Mouse (Mus musculus): ENCODE results near the gene Necab2.

Necab2 gene

DNA sequence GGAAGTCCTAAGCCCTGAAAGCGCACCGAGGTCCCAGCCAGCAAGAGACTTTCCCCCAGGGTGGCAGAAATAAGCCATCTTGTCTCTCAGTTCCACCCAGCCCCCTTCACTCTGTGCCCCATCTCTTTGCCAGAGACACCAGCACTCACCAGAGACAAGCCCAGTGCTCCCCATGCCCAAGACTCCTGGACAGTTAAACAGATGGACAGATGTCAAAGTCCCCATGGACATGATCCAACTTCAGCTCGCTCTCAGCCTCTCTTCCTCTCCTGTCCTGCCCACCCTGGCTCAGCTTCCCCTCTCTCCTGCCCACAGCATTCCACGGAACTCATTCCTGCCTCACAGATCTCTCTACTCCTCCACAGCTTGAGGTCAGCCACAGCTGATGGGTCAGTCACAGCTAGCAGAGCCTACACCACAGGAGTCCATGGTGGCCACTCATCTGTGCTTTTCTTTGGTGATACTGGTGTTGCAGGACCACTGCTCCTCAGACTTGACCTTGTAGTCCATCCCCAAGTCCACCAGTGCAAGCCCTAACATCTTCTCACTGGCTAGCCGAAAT is 17.7 kb upstream of the Necab2 start:
- no peak for DNase-seq

DNA sequence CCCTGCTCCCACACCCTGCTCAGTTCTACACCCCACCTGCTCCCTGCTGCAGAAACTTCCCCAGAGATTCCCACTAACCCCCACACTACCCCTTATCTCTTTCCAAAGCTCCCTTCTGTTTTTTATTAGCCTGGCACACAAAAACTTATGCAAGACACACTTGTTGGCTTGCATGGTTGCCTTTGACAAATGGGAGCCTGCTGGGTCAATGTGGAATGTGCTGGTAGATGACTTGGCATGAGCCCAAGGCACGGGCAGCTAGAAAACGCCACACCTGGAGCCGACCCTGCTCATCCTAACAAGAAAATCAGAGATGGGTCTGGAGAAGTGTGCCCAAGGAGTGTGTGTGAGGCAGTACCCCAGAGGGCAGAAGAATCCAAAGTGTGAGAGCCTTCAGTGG is 17.0 kb upstream of the Necab2 start:
- no peak for DNase-seq

DNA sequence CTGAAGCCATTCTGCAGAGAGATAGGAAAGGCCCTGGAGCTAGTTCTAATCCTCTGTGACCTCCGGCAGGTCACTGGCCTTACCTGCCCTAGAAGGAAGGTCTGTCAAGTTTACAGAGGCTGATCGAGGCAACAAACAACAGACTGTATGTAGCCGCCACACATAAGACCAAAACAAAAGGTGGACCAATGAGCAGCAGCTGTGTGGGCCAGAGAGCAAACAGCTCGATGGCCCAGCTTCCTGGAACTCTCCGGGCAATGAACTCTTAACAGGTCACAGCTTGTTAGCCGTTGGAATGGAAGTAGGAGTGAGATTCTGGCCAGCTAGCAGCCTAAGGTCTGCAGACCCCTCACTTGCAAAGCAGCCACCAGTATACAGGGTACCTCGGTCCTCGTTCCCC is 16.3 kb upstream of the Necab2 start:
- DNase-seq: no peak

DNA sequence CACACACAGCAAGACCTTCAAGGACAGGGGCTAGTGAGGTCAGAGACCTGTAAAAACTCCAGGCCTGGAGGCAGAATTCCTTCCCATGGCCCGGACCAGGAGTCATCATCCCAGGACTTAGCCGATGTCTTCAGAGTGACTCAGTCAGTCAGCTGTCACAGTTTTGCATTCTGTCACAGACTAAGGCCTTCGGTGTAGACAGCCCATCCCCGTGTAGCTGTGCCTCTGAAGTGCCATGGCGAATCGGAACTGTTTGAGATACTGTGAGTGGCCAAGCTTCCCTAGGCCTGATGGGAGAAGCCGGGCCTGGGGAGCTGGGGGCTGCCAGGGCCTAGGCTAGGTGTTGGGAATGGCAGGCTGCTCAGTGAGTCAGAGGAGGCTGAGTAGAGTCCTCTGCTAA is 15.8 kb upstream of the Necab2 start:
- no peak for DNase-seq

DNA sequence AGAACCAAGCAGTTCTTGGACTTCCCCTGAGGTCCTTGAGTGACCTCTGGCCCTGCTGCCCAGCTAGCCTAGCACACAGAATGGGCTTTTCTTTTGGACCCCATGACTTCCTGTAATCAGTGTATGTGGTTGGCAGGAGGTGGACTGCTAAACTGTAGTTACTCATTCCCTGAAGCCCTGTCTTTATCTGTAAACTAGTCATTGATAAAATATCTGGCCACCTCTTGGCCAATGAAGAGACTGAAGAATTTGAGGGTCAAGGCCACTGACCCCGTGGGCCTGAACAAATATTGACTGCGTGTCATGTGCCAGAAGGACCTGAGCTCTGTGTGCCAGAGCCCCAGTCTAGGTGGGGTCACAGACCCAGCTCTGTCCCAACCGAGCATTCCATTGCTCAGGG is 14.1 kb upstream of the Necab2 start:
- DNase-seq: no peak

DNA sequence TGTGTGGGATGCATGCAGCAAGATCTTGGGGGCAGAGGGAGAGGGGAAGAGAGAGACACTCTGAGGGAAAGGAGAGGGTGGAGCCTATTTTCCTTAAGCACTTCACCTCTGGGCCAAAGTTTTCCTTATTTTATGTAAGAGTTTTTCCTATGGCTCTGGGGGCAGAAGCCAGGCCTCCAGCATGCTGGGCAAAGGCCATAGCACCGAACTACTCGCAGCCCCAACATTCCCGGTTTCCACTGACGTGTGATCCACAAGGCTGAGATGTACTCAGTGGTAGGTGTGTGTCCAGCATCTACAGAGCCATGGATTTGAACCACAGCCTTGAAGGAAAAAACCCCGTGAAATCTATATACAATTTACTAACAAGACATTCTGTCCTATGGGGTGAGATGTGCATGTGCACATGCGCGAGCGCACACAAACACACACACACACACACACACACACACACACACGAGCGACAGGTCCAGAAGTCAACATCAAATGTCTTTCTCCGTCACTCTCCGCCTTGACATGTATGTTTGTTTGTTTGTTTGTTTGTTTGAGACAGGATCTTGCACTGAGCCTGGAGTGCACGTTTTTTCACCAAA is 12.8 kb upstream of the Necab2 start, which contains the start of gene Osgin1:
Osgin1 (plus strand) TSS at position 543 of the 593 bp plus-strand sequence.
- no peak for DNase-seq

DNA sequence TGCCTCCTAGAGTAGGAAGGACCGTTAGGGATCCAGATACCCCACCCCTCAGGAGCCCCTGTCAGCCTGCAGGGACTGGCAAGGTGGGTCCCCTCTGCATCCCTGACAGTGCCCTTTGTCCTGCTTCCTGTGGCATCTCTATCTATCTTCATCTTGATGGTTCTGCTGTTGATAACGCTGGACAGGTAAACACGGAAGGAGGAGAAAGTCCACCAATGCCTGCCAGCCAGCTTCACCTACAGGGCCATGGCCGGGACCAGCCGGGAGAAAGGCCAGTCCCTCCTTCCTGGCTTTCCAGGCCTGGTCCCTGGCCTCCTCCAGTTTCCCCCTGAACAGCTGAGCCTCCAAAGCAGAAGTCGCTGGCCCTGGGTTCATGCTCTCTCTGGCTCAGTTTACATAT is 11.9 kb upstream of the Necab2 start:
- no peak for DNase-seq

DNA sequence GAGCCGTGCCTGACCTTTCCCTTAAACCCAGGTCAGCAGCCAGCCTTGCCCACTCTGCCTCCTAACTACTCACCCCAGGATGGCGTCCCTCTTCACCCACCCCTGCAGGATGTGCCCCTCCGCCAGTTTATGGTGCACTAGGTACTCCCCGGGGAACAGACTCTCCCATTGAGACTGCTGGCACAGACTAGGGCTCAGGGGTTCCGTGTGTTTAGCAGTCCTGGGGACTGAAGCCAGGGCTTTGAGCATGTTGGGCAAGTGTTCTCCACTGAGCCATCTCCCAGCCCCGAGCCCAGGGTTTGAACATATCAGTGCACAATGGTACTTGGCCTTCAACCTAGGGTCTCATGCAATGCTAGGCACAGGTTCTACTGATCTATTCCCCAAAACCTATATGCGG is 11.0 kb upstream of the Necab2 start:
- no peak for DNase-seq

DNA sequence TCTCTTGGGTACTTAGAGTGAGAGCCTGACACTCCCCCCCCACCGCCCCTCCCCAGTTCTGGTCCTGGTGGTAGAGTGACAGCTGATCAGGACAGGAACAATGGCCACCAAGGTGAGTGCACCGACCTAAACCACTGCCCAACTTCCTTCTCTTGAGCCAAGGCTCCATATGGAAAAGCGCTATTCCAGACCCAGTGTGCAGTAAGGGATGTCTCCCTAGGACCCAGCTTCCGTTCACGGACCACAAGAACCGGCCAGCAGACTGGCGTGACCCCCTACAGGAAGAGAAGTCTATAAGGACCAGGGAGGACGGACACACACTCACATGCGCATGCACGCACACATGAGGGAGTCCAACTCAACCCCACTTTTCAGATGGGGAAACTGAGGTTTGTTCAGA is 10.2 kb upstream of the Necab2 start:
- DNase-seq: no peak

DNA sequence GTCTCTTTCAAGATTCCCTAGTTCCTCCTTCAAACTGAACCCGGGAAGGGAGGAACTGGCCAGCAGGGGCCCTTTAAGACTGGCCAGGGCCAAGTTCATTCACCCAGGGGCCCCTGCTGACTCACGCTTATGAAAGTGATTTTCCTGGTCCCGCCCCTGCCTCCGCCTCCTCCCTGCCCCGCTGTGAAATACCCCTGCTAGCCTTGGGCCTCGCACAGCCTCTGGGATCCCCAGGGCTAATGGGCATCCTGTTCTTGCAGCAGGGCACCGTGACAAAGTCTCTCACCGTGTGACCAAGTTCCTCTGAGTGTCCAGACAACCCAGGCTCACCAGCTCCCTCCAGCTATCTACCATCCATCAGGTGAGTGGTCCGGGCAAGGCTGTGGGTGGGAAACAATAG is 9.6 kb upstream of the Necab2 start:
- DNase-seq: no peak

DNA sequence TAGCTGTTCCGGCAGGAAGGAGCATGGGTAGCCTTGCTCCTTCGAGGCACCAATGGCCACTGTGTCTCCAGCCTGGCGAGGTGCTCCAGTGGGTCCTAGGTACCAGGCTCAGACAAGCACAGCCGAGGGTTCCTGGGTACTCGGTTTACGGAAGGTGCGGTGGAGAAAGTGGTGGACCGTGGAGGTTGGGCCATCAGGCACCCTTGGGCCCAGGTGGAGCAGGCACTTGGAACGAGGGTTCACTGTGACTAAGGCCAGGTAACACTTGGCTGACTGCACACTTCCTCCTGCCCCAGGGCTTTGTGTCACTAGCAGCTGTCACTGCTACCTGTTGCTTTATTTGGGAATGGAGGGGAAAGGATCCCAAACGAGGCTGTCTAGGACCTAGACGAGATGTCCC is 9.0 kb upstream of the Necab2 start:
- no peak for DNase-seq

DNA sequence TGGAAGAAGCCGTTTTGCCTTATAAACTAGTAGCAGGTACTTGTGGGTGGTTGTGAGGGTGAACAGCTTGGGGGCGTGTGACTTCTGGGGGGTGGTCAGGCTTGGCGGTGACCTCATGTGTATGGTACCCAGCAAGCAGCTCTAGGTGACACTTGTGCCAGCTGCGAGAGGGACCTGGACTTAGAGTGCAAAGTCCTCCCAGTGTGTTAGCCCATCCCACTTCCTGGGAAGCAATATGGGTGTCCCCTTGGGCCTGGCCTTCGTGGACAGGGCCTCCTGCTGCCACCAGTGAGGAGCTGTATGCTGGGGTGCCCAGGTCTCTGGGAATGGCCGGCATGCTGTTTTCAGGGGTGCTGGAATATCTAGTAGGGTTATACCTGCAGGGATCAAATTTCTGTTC is 7.6 kb upstream of the Necab2 start:
- no peak for DNase-seq

DNA sequence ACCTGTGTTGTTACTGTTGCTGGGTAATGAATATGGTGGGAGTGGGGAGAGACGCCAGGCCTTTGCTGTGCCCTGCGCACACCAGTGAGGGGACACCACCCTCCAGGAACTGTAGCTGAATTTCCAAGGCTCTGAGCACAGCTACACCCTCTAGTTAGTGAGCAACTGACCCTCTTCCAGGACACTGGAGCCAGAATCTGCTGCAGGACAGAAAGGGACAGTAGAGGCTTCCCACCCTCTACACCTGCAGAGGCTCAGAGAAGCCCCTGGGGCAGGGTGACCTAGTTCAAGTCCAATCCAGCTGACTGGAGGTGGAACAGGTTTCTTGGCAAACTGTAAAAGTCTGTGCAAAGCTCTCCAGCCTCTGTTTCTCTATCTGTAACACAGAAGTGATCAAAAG is 7.1 kb upstream of the Necab2 start:
- no peak for DNase-seq

DNA sequence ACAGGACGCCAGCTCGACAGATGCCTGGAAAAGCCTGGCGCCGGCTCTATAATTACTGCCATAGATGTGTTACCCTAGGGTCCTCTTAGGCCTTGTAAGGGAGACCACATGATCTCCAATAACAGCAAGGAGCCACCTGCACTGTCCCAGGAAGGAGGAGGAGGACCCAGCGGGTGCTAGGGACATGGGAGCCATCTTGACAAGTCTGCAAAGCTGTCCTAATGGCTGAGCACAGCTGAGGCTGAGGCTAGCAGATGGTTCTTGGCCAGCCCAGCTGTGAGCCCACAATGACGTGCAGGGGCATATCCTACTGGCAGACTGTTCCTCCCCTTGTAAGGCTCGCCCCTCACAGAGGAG is 6.6 kb upstream of the Necab2 start:
- no peak for DNase-seq

DNA sequence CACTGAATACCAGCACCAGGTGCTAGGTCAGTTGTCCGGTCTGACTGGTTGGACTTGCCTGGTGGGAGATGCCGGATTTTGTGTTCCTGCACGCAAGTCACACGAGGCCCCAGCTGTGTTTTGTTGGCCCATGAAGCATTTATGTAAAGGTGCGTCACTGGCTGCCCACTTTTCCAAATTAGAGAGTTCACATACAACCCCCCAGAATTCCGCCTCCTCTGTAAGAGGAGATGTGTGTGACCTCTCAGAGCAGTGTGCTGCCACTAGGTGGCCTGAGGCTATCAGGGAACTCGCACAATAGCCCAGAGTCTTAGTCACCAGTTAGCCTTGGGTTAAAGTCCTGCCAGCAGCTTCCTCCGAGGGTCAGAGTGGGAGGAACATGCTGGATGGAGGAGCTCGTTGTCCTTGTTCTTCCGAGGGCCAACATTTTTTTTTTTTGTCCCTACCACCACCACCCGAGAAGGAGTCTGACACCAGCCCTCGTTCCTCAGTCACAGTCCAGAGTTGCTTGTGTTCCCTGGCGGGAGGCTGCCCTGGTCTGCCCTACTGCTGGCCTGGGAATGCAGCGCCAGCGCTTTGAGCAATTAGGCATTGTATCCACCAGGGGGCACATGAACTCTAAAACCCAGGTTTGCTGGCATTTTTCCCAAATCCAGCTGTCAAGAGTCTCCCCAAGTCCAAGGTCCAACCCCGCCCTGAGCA is 6.1 kb upstream of the Necab2 start:
- DNase-seq: peak; percentile 51 to 60

DNA sequence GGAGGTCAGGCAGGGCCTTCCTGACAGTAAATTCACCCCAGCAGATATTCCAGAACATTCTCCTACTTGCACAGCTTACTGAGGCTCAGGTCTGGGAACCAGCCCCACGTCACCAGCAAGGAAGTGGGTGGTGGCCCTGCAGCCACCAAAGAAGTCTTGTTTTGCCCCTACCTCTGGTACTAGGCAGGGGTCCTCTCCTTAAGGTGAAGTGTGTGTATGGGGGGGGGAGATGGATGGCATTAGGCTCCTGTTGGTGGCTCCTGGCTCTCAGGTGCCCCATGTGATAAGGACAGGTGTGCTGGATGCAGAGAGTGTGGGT is 5.6 kb upstream of the Necab2 start:
- DNase-seq: no peak

DNA sequence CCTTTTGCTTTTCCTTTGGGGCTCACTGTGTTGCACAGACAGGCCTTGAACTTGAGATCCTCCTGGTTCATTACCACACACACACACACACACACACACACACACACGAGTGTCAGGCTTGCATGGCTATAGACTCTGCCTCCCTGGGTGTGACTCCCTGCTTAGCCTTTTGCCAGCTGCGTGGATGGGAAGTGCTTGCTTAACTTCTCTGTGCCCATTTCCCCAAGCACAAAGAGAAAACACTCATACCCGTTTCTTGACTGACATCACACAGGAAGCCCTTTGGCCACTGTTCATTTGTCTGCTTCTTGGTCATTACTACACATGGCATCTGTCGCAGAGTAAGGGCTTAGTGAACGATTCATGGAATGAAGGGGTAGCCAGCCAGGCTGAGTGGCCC is 4.5 kb upstream of the Necab2 start:
- DNase-seq: no peak

DNA sequence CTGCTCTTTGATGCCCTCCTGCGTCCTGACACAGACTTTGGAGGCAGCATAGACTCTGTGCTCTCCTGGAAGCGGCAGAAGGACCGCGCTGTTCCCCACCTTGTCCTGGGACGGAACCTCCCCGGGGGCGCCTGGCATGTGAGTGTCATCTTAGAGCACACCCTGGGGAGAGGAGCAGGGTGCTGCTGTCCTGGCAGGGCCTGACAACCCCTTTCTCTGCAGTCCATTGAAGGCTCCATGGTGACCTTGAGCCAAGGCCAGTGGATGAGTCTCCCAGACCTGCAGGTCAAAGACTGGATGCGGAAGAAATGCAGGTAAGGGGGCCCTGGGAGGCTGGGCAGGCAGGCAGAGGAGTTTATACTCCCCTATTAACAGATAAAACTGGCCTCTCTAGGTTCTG is 3.5 kb upstream of the Necab2 start:
- DNase-seq: no peak

DNA sequence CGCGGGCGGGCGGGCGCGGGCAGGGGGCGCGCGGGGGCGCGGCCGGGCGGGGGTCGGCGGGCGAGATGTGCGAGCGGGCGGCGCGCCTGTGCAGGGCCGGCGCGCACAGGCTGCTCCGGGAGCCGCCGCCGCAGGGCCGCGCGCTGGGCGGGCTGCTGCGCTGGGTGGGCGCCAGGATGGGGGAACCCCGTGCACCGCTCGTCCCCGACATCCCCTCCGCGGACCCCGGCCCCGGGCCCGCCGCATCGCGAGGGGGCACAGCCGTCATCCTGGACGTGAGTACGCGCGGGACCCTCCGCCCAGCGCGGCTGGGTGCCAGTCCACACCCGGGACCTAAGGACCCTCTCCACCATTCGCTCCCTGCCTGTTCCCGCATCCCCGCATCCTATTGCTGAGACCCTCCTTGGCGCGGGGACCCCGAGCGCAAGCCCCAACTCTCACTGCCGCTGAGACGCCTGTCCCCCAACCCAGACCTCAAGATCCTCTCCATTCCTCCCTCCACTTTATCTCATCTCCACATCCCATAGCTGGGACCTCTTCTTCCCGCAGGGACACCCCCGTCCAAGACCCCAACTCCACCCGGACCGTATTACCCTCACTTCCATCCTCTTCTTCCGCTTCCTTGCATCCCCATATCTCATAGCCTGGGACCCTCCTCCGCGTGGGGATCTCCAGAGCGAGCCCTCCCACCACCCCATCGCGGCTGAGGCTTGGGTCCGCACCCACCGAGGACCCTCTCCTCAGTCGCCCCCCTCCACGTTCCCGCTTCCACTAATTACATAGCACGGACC is 666 bp downstream of the Necab2 start:
- DNase-seq: no peak

DNA sequence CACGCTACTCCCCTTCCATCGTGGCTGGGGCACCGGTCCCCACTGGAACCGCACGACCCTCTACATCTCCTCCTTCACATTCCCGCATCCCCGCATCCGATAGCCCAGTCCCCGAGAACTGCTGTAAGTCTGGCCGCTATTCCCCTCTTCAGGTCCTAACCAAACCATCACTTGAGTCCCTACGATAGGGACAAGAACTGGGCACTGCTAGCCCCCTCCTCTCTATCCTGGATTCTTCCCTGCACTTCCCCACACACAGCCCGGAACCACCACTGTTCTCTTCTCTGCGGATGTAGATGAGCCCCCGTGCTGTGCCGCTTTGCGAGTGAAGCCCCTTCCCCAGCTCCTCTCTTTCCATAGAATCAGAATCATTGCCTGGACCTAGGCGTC is 1.3 kb downstream of the Necab2 start:
- no peak for DNase-seq

DNA sequence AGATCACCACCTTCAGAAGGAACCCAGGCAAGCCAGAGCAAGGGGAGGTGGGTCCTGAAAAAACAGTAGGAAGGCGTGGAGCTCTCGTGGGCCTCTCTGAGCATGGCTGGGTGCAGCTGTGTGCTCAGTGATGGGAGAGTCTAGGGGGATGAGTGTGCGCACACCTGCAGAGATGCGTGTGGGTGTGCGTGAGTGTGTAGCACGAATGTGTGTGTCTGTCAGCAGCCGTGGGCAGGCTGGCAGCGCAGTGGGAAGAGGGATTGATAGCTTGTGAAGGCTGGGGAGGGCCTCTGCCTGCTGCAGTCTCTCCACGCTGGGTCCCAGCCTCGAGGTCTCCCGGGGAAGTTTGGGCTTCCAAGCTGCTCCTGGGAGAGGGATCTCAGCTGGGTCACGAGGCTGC is 3.1 kb downstream of the Necab2 start:
- no peak for DNase-seq

DNA sequence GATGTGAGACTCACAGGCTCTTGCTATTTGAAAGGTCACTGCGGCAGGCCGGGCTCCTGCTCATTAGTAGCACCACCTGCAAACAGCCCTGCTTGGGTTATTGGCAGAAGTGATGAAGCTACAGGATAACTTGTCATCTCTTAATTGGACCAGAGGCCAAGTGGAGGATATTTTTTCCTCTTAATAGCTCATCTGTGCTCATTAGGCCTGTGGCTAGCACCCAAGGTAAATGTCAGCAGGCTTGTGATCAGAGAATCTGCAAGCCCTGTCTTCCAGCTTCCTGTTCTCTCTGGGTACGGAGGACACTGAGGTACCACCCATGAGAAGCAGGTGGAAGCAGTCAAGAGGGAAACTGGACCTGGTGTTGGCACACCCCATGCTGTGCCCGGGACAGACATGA is 4.6 kb downstream of the Necab2 start:
- no peak for DNase-seq

DNA sequence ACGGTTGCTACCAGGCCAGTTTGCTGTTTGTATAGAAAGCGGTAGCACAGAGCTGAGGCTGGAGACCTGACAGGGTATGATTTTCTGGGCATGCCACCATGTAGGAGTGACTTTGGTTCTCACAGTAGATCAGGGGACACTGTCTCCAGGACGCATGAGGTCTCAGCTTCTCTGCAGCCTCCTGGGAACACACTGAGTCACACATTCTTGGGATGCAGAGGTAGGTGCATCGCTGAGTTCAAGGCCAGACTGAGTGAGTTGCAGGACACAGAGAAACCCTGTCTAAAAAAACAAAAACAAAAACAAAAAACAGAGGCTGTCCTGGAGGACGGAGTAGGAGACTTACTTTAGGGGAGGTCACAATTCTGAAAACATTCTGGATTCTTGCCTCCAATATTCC is 6.4 kb downstream of the Necab2 start:
- DNase-seq: no peak

DNA sequence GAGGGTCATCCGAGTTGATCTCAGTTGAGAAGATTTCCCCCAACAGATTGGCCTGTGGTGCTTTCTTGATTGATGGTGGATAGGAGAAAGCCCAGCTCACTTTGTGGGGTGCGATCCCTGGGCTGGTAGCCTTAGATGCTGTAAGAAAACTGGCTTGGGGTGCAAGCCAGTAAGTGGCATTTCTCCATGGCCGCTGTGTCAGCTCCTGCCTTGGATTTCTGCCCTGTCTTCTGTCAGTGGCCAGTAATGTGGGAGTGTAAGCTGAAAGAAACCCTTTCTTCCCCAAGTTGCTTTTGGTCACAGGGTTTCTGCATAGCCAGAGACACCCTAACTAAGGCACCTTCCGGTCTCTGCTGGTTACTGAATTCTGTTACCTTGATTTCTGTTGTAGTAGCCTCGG is 9.5 kb downstream of the Necab2 start:
- no peak for DNase-seq

Measured in cerebellum, postnatal 36 days (tissue).